Mouse (Mus musculus) small intestine, adult 2 months (tissue): Measurements from ENCODE around the gene Cenpq. TPM values are rescaled to one million over a fixed set of nuclear protein-coding genes. Genes with fewer than 3 reads are reported as not detected.

Experiments used
- H3K27ac ChIP-seq: fragments of 200-500 bp; 2 replicates; pipeline ENCODE4 v1.5.1; 2012; ENCODE audit warnings: low read depth, low read length, control low read depth, inconsistent platforms; ENCODE audit not compliant: insufficient read depth
- H3K27me3 ChIP-seq: fragments of 200-500 bp; 2 replicates; pipeline ENCODE4 v1.6.1; 2012; ENCODE audit warnings: mild to moderate bottlenecking, moderate library complexity, low read length, inconsistent platforms; ENCODE audit not compliant: control insufficient read depth, insufficient read depth
- H3K36me3 ChIP-seq: fragments of 200-500 bp; 2 replicates; pipeline ENCODE4 v1.6.1; 2012; ENCODE audit warnings: mild to moderate bottlenecking, low read length, control low read depth, inconsistent platforms; ENCODE audit not compliant: control insufficient read depth, insufficient read depth
- H3K4me1 ChIP-seq: fragments of 200-500 bp; 2 replicates; pipeline ENCODE4 v1.6.1; 2012; ENCODE audit warnings: low read length, inconsistent platforms, mixed read lengths; ENCODE audit not compliant: control insufficient read depth, insufficient read depth, insufficient read length
- H3K4me3 ChIP-seq: fragments of 200-500 bp; 2 replicates; pipeline ENCODE4 v1.5.1; 2012; ENCODE audit warnings: low read depth, mild to moderate bottlenecking, control low read depth, inconsistent platforms, low read length, moderate library complexity
- CTCF ChIP-seq: fragments of 200-500 bp; IDR thresholded peaks from 2 replicates; pipeline ENCODE4 v1.5.1; 2012; ENCODE audit warnings: low read depth, mild to moderate bottlenecking, control low read depth, inconsistent platforms, low read length, moderate library complexity, mixed read lengths; ENCODE audit not compliant: insufficient replicate concordance, insufficient read length; ENCODE audit errors: extremely low read depth
- POLR2A ChIP-seq: fragments of 200-500 bp; IDR thresholded peaks from 2 replicates; pipeline ENCODE4 v1.6.1; 2012; ENCODE audit warnings: low read depth, mild to moderate bottlenecking, control low read depth, inconsistent platforms, low read length, moderate library complexity
- WGBS: fragments of 180-500 bp; shearing (Covaris S2); methylation state at CpG from one replicate; pipeline ENCODE4 v1.1.7; 2018; 5-methylcytosine and 5-hydroxymethylcytosine counted together
- polyA plus RNA-seq: library from polyadenylated mRNA; depleted of rRNA; stranded (reverse); fragments of >200 nt; gene quantifications from 2 replicates; pipeline ENCODE4 v1.2.3, GENCODE M21; 2012; rRNA removed

Gene Cenpq
- polyA plus RNA-seq: 0.19 and 0.22 TPM in 2 replicates

DNA sequence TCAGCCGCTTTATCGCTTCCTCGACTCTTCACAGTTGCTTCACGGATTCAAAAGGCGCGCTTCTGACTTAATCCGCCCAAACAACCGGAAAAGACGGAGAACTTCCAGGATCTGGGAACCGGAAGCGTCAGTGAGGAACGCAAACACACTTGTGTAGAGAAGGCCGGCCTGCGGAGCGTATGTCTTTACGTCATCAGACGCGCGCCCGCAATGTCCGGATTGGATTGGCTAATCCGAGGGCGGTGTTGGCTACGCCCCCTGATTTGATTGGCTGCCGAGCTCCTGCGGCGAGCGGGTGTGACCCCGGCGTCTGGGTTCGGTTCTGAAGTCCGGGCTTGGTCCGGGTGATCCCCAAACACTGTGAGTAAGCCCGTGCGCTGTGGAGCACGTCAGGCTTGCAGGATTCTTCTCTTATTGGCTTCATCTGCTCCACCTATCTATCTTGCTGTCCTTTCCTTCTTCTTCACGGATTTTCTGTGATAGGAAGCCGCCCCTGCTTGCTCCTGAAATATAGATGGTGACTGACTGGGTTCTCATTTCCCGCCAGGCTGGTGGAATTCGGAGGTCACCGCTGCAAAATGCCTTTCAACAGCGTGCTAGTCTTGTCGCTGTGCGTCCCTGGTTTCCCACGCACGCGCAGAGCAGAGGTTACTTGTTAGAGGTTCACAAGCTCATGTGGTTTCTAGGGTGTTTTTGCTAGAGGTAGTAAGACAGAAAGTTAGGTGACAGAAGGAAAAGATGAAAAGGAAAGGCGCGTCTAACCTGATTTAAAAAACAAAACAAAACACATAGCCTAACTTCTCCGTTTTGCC, at the start of gene Cenpq, which contains the start of gene Mut:
Cenpq (minus strand) TSS at position 628 of the 812 bp plus-strand sequence.
Mut (plus strand) TSS at position 266 of the 812 bp plus-strand sequence.
- WGBS: under 1% methylated on average over 50 of the region's 50 CpGs
- peak within 1 kb of the TSS; percentile 75 for H3K4me3 ChIP-seq
- H3K27me3 ChIP-seq: no peaks in the 10 kb centered on the region
- TF ChIP-seq POLR2A (0 out of 2 replicates have a peak, but pooled peaks have one; percentile 30), CTCF (no peak)
- H3K27ac ChIP-seq: peak within 1 kb of the TSS; percentile 97
- no peaks in the 10 kb centered on the region for H3K4me1 ChIP-seq
- peaks cover 10% of the 10 kb centered on the region for H3K36me3 ChIP-seq

DNA sequence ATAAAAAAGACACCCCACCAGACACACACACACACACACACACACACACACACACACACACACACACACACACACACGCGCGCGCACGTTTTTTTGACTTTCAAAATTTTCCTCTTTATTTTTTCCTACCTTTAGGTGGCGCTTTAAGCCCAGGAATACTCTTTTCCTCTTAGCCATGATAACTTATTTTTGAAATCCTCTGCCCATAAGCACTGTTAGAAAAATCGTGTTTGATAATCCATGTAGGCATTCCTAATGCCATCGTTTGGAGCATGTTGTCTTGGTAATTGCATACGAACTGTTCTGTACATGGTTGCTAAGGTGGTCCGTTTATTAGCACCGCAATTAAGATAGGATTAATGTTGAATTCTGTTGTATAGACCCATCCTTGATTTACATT, 43.1 kb upstream of the Cenpq start:
- Histone ChIP-seq H3K36me3 (no peaks in the 10 kb centered on the region), H3K4me3 (no peak overlapping the region), H3K27ac (no peak overlapping the region), H3K4me1 (no peaks in the 10 kb centered on the region), H3K27me3 (no peaks in the 10 kb centered on the region)
- TF ChIP-seq CTCF (no peak), POLR2A (no peak)
- 73% methylated on average over 11 of the region's 11 CpGs for WGBS

DNA sequence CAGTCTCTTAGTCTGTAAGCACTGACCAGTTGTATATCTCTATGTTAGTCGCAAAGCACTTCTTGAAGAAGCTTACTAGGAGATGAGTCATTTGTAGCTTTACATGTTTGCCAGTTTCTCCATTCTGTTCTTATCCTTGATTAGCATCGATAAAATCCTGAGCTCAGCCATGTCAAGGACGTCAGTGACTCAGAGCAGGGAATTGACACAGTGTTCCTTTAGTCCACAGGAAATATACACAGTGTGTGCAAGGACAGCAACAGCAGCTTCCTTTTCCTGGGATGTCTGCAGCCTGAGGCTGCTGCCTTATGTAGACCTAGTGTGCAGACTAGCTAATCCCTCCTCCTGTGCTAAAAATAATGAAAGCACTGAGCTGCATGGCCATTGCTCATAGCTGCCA, 13.7 kb upstream of the Cenpq start:
- H3K27me3 ChIP-seq: no peaks in the 10 kb centered on the region
- peaks cover 29% of the 10 kb centered on the region for H3K36me3 ChIP-seq
- no peak overlapping the region for H3K4me3 ChIP-seq
- TF ChIP-seq POLR2A (no peak), CTCF (no peak)
- H3K27ac ChIP-seq: no peak overlapping the region
- no peaks in the 10 kb centered on the region for H3K4me1 ChIP-seq
- 87% methylated on average over 3 of the region's 3 CpGs for WGBS

DNA sequence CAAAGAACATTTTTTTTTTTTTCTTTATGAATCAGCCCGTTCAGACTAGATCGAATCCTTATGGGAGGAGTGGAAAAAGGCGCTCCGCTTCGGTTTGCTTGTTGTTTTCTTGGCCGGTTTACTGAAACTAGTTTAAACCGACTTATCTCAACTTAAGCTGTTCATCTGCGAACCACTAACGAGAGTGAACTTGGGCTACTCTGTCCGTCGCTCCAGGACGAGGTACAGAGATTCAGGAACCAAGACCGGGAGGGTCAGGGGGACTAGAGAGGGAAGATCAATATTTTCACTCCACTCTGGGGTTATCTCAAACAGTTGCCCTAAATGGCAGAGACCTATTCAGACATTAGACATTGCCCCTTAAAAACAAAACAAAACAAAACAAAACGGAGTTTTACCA, 862 bp downstream of the Cenpq start:
- Histone ChIP-seq H3K36me3 (peaks cover 10% of the 10 kb centered on the region), H3K4me3 (peak overlapping the region; percentile 75), H3K27ac (no peak overlapping the region), H3K4me1 (no peaks in the 10 kb centered on the region), H3K27me3 (no peaks in the 10 kb centered on the region)
- WGBS: under 1% methylated on average over 14 of the region's 14 CpGs
- TF ChIP-seq CTCF (no peak), POLR2A (no peak)

DNA sequence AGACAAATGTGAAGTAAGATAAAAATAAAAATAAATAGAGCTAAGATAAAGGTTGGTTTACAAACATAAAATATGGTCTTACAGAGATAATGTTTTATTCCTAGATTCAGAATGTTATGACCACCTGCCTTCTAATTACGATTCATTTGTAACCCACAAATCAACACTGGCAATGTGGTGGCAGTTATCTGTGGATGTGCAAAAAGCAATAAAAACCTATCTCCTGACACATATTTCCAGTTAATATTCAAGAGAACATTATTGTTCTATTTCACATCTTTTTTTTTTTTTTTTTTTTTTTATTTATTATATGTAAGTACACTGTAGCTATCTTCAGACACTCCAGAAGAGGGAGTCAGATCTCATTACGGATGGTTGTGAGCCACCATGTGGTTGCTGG, 19.3 kb downstream of the Cenpq start:
- TF ChIP-seq CTCF: no peak
- TF ChIP-seq POLR2A: no peak
- no peaks in the 10 kb centered on the region for H3K36me3 ChIP-seq
- whole genome bisulfite sequencing: 85% methylated on average over 2 of the region's 2 CpGs

DNA sequence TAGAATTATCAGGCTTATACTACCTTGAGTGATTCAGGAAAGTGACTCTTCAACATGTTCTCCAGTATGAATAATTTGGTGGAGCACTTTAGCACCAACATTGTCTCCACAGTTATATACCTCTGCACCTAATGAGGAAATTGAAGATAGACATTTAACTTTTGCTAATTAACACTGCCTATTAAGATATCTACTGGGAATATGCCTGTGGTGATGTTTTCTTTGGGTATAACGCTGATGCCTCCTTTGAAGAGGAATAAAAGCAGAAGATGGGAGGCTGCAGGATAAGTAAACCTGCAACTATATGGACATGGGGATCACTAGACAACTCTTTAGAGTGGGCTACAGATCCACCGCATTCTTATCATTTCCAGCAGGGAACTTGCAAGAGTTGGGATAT, 20.6 kb downstream of the Cenpq start, which contains the start of gene Glyatl3:
Glyatl3 (minus strand) TSS at position 101 of the 400 bp plus-strand sequence.
- 97% methylated on average over 2 of the region's 2 CpGs for WGBS

More for the DNA sequence above, 19.3 kb downstream of the Cenpq start:
- no peaks in the 10 kb centered on the region for H3K4me1 ChIP-seq
- no peak overlapping the region for H3K27ac ChIP-seq
- no peaks in the 10 kb centered on the region for H3K27me3 ChIP-seq
- H3K4me3 ChIP-seq: no peak overlapping the region

DNA sequence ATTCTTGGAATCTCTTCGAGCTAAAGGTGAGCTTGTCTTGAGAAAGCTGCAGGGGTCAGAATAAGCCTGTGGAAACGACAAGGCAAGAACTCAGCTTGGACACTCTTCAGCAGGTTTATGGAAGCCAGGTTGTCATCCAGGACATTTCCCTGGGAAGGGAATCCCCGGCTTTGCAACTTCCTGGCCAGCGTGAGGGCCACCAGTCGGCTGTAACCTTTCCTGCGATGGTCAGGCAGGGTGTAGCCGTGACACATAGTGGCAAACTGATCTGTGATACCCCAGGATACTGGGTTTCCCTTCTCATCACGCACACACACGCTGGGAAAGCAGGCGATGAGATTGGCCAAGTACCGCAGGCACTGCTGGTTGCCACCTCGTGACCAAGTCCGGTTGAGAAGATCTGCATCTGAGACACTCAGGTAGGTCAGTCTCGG, 30.1 kb downstream of the Cenpq start:
- H3K27me3 ChIP-seq: no peaks in the 10 kb centered on the region
- H3K27ac ChIP-seq: no peak overlapping the region
- H3K4me3 ChIP-seq: peak overlapping the region; percentile 18; the same call in 1 of the 2 replicates
- whole genome bisulfite sequencing: 9% methylated on average over 14 of the region's 14 CpGs
- no peaks in the 10 kb centered on the region for H3K4me1 ChIP-seq
- no peaks in the 10 kb centered on the region for H3K36me3 ChIP-seq
- TF ChIP-seq POLR2A (no peak), CTCF (no peak)

More for the DNA sequence above, 20.6 kb downstream of the Cenpq start, which contains the start of gene Glyatl3:
- no peaks in the 10 kb centered on the region for H3K36me3 ChIP-seq
- no peaks in the 10 kb centered on the region for H3K4me1 ChIP-seq
- H3K27ac ChIP-seq: no peak within 1 kb of the TSS
- TF ChIP-seq POLR2A: no peak
- TF ChIP-seq CTCF: no peak
- no peak within 1 kb of the TSS for H3K4me3 ChIP-seq
- no peaks in the 10 kb centered on the region for H3K27me3 ChIP-seq
